Mouse (Mus musculus) myocyte (in vitro differentiated cells): ENCODE data around the gene Guk1. TPM values are rescaled to one million over a fixed set of nuclear protein-coding genes. Genes with fewer than 3 reads are reported as not detected.

Experiments
- H3K27me3 ChIP-seq: one replicate; pipeline ENCODE4 v1.6.1; 2011; ENCODE audit not compliant: control insufficient read depth, insufficient read depth, insufficient read length
- H3K36me3 ChIP-seq: one replicate; pipeline ENCODE4 v1.6.1; 2011; ENCODE audit not compliant: control insufficient read depth, insufficient read depth
- H3K4me2 ChIP-seq: one replicate; pipeline ENCODE4 v1.6.1; 2011; ENCODE audit warnings: low read depth, control low read depth
- H3K4me3 ChIP-seq: one replicate; pipeline ENCODE4 v1.5.1; 2011; ENCODE audit warnings: mild to moderate bottlenecking, control low read depth, moderate library complexity
- H3K79me2 ChIP-seq: one replicate; pipeline ENCODE4 v1.6.1; 2011; ENCODE audit not compliant: control insufficient read depth, insufficient read depth
- H3ac ChIP-seq: one replicate; pipeline ENCODE4 v1.6.1; 2011; ENCODE audit not compliant: control insufficient read depth, insufficient read length
- CEBPB ChIP-seq: IDR thresholded peaks from 2 replicates; pipeline ENCODE4 v1.6.1; 2011; ENCODE audit warnings: mild to moderate bottlenecking, moderate library complexity; ENCODE audit not compliant: poor library complexity, insufficient read depth, severe bottlenecking
- E2F4 ChIP-seq: IDR thresholded peaks from one replicate; pipeline ENCODE4 v1.6.1; 2011; ENCODE audit warnings: mild to moderate bottlenecking, control low read depth, moderate library complexity; ENCODE audit not compliant: insufficient read depth
- MAX ChIP-seq: IDR thresholded peaks from one replicate; pipeline ENCODE4 v1.6.1; 2011; ENCODE audit warnings: low read depth, mild to moderate bottlenecking, control low read depth
- MYOD1 ChIP-seq, 3 experiments: IDR thresholded peaks; one replicate each; pipeline ENCODE4 v1.6.1; 2011; ENCODE audit warnings: control low read depth in 2 of 3, low read depth in 2 of 3, mild to moderate bottlenecking in 2 of 3, moderate library complexity in 1 of 3; ENCODE audit not compliant: insufficient read length in 2 of 3, control insufficient read depth in 1 of 3
- MYOG ChIP-seq, 3 experiments: IDR thresholded peaks; one replicate each; pipeline ENCODE4 v1.6.1; 2011; ENCODE audit warnings: control low read depth in 2 of 3, low read depth in 2 of 3, mild to moderate bottlenecking in 2 of 3; ENCODE audit not compliant: insufficient read length in 2 of 3, control insufficient read depth in 1 of 3, insufficient read depth in 1 of 3
- POLR2A ChIP-seq: IDR thresholded peaks from one replicate; pipeline ENCODE4 v1.6.1; 2011; ENCODE audit warnings: low read depth, mild to moderate bottlenecking, control low read depth, moderate library complexity; ENCODE audit not compliant: insufficient read length
- POLR2AphosphoS2 ChIP-seq: IDR thresholded peaks from one replicate; pipeline ENCODE4 v1.6.1; 2011; ENCODE audit warnings: low read depth, control low read depth; ENCODE audit not compliant: insufficient read length
- REST ChIP-seq: IDR thresholded peaks from one replicate; pipeline ENCODE4 v1.6.1; 2011; ENCODE audit warnings: mild to moderate bottlenecking, control low read depth, moderate library complexity; ENCODE audit not compliant: insufficient read depth, insufficient read length
- SRF ChIP-seq: IDR thresholded peaks from one replicate; pipeline ENCODE4 v1.6.1; 2011; ENCODE audit warnings: low read depth; ENCODE audit not compliant: control insufficient read depth, insufficient read length
- TCF12 ChIP-seq: IDR thresholded peaks from one replicate; pipeline ENCODE4 v1.6.1; 2011; ENCODE audit warnings: mild to moderate bottlenecking, control low read depth; ENCODE audit not compliant: poor library complexity, insufficient read depth, severe bottlenecking
- TCF3 ChIP-seq: IDR thresholded peaks from one replicate; pipeline ENCODE4 v1.6.1; 2011; ENCODE audit warnings: low read depth, control low read depth; ENCODE audit not compliant: insufficient read length
- USF1 ChIP-seq: IDR thresholded peaks from one replicate; pipeline ENCODE4 v1.6.1; 2011; ENCODE audit warnings: low read depth, mild to moderate bottlenecking, control low read depth, moderate library complexity
- polyA plus RNA-seq: library from polyadenylated mRNA; unstranded; fragments of >200 nt; fragmentation: generic; extraction: Trizol; gene quantifications from one replicate; pipeline ENCODE4 v1.2.1, GENCODE M21; 2012; ENCODE audit warnings: missing spikeins

Guk1 gene
- polyA plus RNA-seq, 1 experiment, result 63.5 TPM

- H3K36me3 ChIP-seq, result no peaks in the 10 kb centered on the region
- no peak for TF ChIP-seq CEBPB
- TF ChIP-seq REST, result no peak
- TF ChIP-seq E2F4, result no peak
- no peak for TF ChIP-seq MYOG (IDR thresholded peaks at IDR 0.05; ENCODE audit: control insufficient read depth in 1 of 3, insufficient read depth in 1 of 3, insufficient read length in 2 of 3, low read depth in 2 of 3)
- TF ChIP-seq MAX, result no peak
- no peak for TF ChIP-seq TCF3
- no peak for TF ChIP-seq POLR2A
- no peak for TF ChIP-seq TCF12
- no peak for TF ChIP-seq USF1
- TF ChIP-seq POLR2AphosphoS2, result no peak
Observed at GRCm38 (mm10) chr11:59170549-59170948, 21.5 kb downstream of the Guk1 start.

GRCm38 (mm10) chr11:59169807-59170206, 22.2 kb downstream of the Guk1 start:
- Histone ChIP-seq H3K27me3 (peaks cover 13% of the 10 kb centered on the region), H3K4me2 (no peak overlapping the region), H3K79me2 (no peaks in the 10 kb centered on the region), H3K36me3 (no peaks in the 10 kb centered on the region), H3ac (no peak overlapping the region), H3K4me3 (no peak overlapping the region)
- TF ChIP-seq E2F4 (no peak), MYOG (IDR thresholded peaks at IDR 0.05; ENCODE audit: control insufficient read depth in 1 of 3, insufficient read depth in 1 of 3, insufficient read length in 2 of 3, low read depth in 2 of 3) (no peak), TCF12 (no peak), TCF3 (no peak), REST (no peak), POLR2A (no peak), CEBPB (no peak), MAX (no peak)

More at GRCm38 (mm10) chr11:59170549-59170948, 21.5 kb downstream of the Guk1 start:
- H3K79me2 ChIP-seq, result no peaks in the 10 kb centered on the region
- no peak overlapping the region for H3ac ChIP-seq
- H3K4me2 ChIP-seq, result no peak overlapping the region
- peaks cover 17% of the 10 kb centered on the region for H3K27me3 ChIP-seq
- no peak overlapping the region for H3K4me3 ChIP-seq

GRCm38 (mm10) chr11:59165616-59166241, 26.3 kb downstream of the Guk1 start:
- Histone ChIP-seq H3K4me3 (no peak overlapping the region), H3K36me3 (no peaks in the 10 kb centered on the region), H3K4me2 (no peak overlapping the region), H3K27me3 (peaks cover 7% of the 10 kb centered on the region), H3ac (no peak overlapping the region), H3K79me2 (no peaks in the 10 kb centered on the region)
- TF ChIP-seq MYOD1 (IDR thresholded peaks at IDR 0.05; ENCODE audit: control insufficient read depth in 1 of 3, insufficient read length in 2 of 3, low read depth in 2 of 3), result no peak
- TF ChIP-seq REST, result no peak
- TF ChIP-seq MYOG (IDR thresholded peaks at IDR 0.05; ENCODE audit: control insufficient read depth in 1 of 3, insufficient read depth in 1 of 3, insufficient read length in 2 of 3, low read depth in 2 of 3), result no peak
- no peak for TF ChIP-seq POLR2AphosphoS2
- TF ChIP-seq E2F4, result no peak
- TF ChIP-seq SRF, result no peak
- no peak for TF ChIP-seq CEBPB
- TF ChIP-seq TCF12, result no peak
- TF ChIP-seq POLR2A, result no peak
- TF ChIP-seq USF1, result no peak
- no peak for TF ChIP-seq MAX
- no peak for TF ChIP-seq TCF3

DNA sequence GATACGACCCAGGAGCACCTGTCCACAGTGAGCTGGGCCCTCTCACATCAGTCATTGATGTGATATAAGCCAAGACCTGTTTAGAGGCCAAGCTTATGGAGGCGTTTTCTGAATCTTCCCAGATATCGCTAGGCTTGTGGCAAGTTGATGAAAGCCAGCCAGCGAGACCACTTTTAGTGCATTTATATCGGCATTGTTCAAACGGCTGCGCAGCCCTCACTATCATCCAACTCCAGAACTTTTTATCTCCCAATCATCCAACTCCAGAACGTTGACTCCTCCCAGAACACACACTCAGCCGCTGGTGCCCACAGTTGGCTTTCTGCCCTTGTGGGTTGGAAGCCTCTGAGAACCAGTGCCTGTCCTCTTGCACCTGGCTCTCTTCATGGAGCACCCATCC, 27.6 kb downstream of the Guk1 start:
- Histone ChIP-seq H3K36me3 (no peaks in the 10 kb centered on the region), H3ac (no peak overlapping the region), H3K79me2 (no peaks in the 10 kb centered on the region), H3K4me2 (peak overlapping the region; percentile 92), H3K27me3 (peaks cover 7% of the 10 kb centered on the region), H3K4me3 (peak overlapping the region; percentile 36)
- TF ChIP-seq E2F4, result no peak
- TF ChIP-seq SRF, result no peak
- TF ChIP-seq MAX, result no peak
- TF ChIP-seq USF1, result no peak
- no peak for TF ChIP-seq POLR2AphosphoS2
- no peak for TF ChIP-seq TCF12
- TF ChIP-seq CEBPB, result no peak
